Mouse (Mus musculus) limb, embryonic 15.5 days (tissue): Measurements from ENCODE around the gene Hsd17b13. TPM values are rescaled to one million over a fixed set of nuclear protein-coding genes. Genes with fewer than 3 reads are reported as not detected.
A peak's percentile ranks its signal among the peaks of the same experiment; 100 is the strongest.
"Not testable (repeated sequence)": the region's sequence is repeated elsewhere in the genome, so short reads cannot be mapped to it uniquely, and the experiment has no call there.

Source experiments
- ATAC-seq: fragments of 200-750 bp; cut with Nextera tagmentation; 2 replicates; pipeline ENCODE4 v1.8.0; 2017; ENCODE audit warnings: low read depth, moderate TSS enrichment; ENCODE audit not compliant: insufficient number of reproducible peaks, low FRiP score, low TSS enrichment
- H3K27ac ChIP-seq: fragments of 300-500 bp; sonication (generic); 2 replicates; pipeline ENCODE4 v1.5.1; 2015; ENCODE audit warnings: moderate library complexity, mild to moderate bottlenecking, inconsistent platforms
- H3K27me3 ChIP-seq: fragments of 300-500 bp; sonication (generic); 2 replicates; pipeline ENCODE4 v1.6.1; 2015; ENCODE audit warnings: inconsistent platforms
- H3K36me3 ChIP-seq: fragments of 300-500 bp; sonication (generic); 2 replicates; pipeline ENCODE4 v1.6.1; 2015; ENCODE audit warnings: inconsistent platforms
- H3K4me1 ChIP-seq: fragments of 300-500 bp; sonication (generic); 2 replicates; pipeline ENCODE4 v1.6.1; 2015; ENCODE audit warnings: inconsistent platforms
- H3K4me2 ChIP-seq: fragments of 300-500 bp; sonication (generic); 2 replicates; pipeline ENCODE4 v1.6.1; 2015; ENCODE audit warnings: mild to moderate bottlenecking, inconsistent platforms
- H3K4me3 ChIP-seq: fragments of 300-500 bp; sonication (generic); 2 replicates; pipeline ENCODE4 v1.5.1; 2015; ENCODE audit warnings: mild to moderate bottlenecking, inconsistent platforms
- H3K9ac ChIP-seq: fragments of 300-500 bp; sonication (generic); 2 replicates; pipeline ENCODE4 v1.6.1; 2015; ENCODE audit warnings: inconsistent platforms
- H3K9me3 ChIP-seq: fragments of 300-500 bp; sonication (generic); 2 replicates; pipeline ENCODE4 v1.6.1; 2016; ENCODE audit warnings: inconsistent platforms
- WGBS: fragments of 180-500 bp; shearing (Covaris S2); methylation state at CpG from one replicate; pipeline ENCODE4 v1.1.7; 2015; 5-methylcytosine and 5-hydroxymethylcytosine counted together
- polyA plus RNA-seq: library from polyadenylated mRNA; unstranded; fragments of >200 nt; fragmentation: Nextera tagmentation; extraction: Ambion mirVana; gene quantifications from 2 replicates; pipeline ENCODE4 v1.2.1, GENCODE M21; 2015

Gene Hsd17b13
- polyA plus RNA-seq, 1 experiment from 2014 or later, result 0.18 TPM

GRCm38 (mm10) chr5:103938547-103939349, 38.5 kb downstream of the Hsd17b13 start:
- Histone ChIP-seq H3K36me3 (no peaks in the 10 kb centered on the region), H3K4me1 (peaks cover 3% of the 10 kb centered on the region; the same call in 1 of the 2 replicates), H3K4me2 (no peak overlapping the region), H3K4me3 (no peak overlapping the region), H3K27me3 (no peaks in the 10 kb centered on the region), H3K9ac (no peak overlapping the region), H3K9me3 (no peaks in the 10 kb centered on the region), H3K27ac (no peak overlapping the region)
- WGBS, result 38% methylated on average over 11 of the region's 11 CpGs
- no peak for ATAC-seq

GRCm38 (mm10) chr5:103936906-103937589, 40.2 kb downstream of the Hsd17b13 start:
- H3K36me3 ChIP-seq, result no peaks in the 10 kb centered on the region
- no peak overlapping the region for H3K27ac ChIP-seq
- no peak overlapping the region for H3K9ac ChIP-seq
- no peaks in the 10 kb centered on the region for H3K9me3 ChIP-seq
- WGBS, result 46% methylated on average over 14 of the region's 14 CpGs
- ATAC-seq, result no peak
- no peak overlapping the region for H3K4me2 ChIP-seq
- no peak overlapping the region for H3K4me3 ChIP-seq
- H3K4me1 ChIP-seq, result peaks cover 3% of the 10 kb centered on the region; the same call in 1 of the 2 replicates
- no peaks in the 10 kb centered on the region for H3K27me3 ChIP-seq

DNA sequence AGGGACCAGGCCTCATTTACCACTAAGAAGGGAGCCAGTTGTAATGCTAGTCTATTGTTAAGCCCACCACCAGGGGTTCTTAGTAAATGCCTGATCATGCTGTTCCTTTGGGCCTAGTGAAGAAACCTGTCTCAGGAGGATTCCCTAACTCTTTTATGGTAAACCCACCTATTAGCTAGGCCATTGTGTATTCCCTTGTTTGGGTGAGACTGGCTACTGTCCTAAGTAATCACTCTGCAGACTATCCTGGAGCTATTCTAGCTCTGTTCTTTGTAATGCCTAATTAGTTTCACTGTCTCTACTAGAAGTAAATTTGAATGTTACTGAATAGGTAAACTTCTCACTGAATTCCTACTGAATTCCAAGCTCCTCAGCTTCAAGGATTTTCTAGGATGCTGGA, 45.3 kb downstream of the Hsd17b13 start:
- H3K9ac ChIP-seq, ATAC-seq, H3K27ac ChIP-seq, H3K9me3 ChIP-seq, H3K4me2 ChIP-seq, H3K4me3 ChIP-seq, H3K36me3 ChIP-seq, H3K27me3 ChIP-seq, H3K4me1 ChIP-seq: not testable (repeated sequence)

- Histone ChIP-seq H3K27me3 (no peaks in the 10 kb centered on the region), H3K4me1 (peaks cover 6% of the 10 kb centered on the region; the same call in 1 of the 2 replicates), H3K9me3 (no peaks in the 10 kb centered on the region), H3K4me2 (no peak overlapping the region), H3K4me3 (no peak overlapping the region), H3K27ac (no peak overlapping the region), H3K9ac (no peak overlapping the region), H3K36me3 (no peaks in the 10 kb centered on the region)
- no peak for ATAC-seq
- WGBS, result 60% methylated on average over 5 of the region's 5 CpGs
Observed at GRCm38 (mm10) chr5:103930511-103930910, 46.7 kb downstream of the Hsd17b13 start.

- Histone ChIP-seq H3K27ac (peak overlapping the region; percentile 64), H3K27me3 (no peaks in the 10 kb centered on the region), H3K36me3 (no peaks in the 10 kb centered on the region), H3K4me3 (no peak overlapping the region), H3K4me1 (peaks cover 6% of the 10 kb centered on the region; the same call in 1 of the 2 replicates), H3K9ac (no peak overlapping the region), H3K4me2 (peak overlapping the region; percentile 48), H3K9me3 (no peaks in the 10 kb centered on the region)
- no peak for ATAC-seq
- WGBS, result 65% methylated on average over 7 of the region's 7 CpGs
Observed at GRCm38 (mm10) chr5:103928196-103928550, 49.0 kb downstream of the Hsd17b13 start.

- H3K4me1 ChIP-seq, result peaks cover 6% of the 10 kb centered on the region; the same call in 1 of the 2 replicates
Observed at GRCm38 (mm10) chr5:103927429-103928195, 49.6 kb downstream of the Hsd17b13 start.

DNA sequence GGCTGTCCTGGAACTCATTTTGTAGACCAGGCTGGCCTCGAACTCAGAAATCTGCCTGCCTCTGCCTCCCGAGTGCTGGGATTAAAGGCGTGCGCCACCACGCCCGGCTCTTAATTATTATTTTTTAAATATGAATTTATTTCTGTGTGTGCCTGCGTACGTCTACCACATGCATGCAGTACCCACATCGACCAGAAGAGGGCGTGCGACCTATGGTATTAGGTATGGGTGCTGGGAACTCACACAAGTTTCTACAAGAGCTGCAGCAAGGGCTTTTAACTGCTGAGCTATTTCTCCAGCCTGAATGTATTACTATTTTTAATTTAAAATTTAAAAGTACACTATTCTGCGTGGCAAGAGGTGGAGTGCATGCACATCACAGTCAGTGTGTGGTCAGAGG, 50.8 kb downstream of the Hsd17b13 start:
- no peak overlapping the region for H3K9ac ChIP-seq
- WGBS, result 69% methylated on average over 12 of the region's 12 CpGs
- no peaks in the 10 kb centered on the region for H3K36me3 ChIP-seq
- no peak for ATAC-seq
- no peak overlapping the region for H3K4me3 ChIP-seq
- no peak overlapping the region for H3K27ac ChIP-seq
- no peak overlapping the region for H3K4me2 ChIP-seq
- no peaks in the 10 kb centered on the region for H3K9me3 ChIP-seq
- H3K4me1 ChIP-seq, result peaks cover 6% of the 10 kb centered on the region; the same call in 1 of the 2 replicates
- H3K27me3 ChIP-seq, result no peaks in the 10 kb centered on the region

More at GRCm38 (mm10) chr5:103927429-103928195, 49.6 kb downstream of the Hsd17b13 start:
- Histone ChIP-seq H3K36me3 (no peaks in the 10 kb centered on the region), H3K9me3 (no peaks in the 10 kb centered on the region), H3K27ac (peak overlapping the region; percentile 64), H3K27me3 (no peaks in the 10 kb centered on the region), H3K4me3 (peak overlapping the region; percentile 32), H3K4me2 (peak overlapping the region; percentile 48), H3K9ac (no peak overlapping the region)
- WGBS, result 22% methylated on average over 27 of the region's 27 CpGs
- peak; percentile 52; the same call in 1 of the 2 replicates for ATAC-seq

- Histone ChIP-seq H3K36me3 (no peaks in the 10 kb centered on the region), H3K4me1 (peaks cover 6% of the 10 kb centered on the region; the same call in 1 of the 2 replicates), H3K4me3 (no peak overlapping the region), H3K9ac (no peak overlapping the region), H3K27me3 (no peaks in the 10 kb centered on the region), H3K27ac (no peak overlapping the region), H3K4me2 (no peak overlapping the region), H3K9me3 (no peaks in the 10 kb centered on the region)
- WGBS, result 79% methylated on average over 2 of the region's 2 CpGs
- ATAC-seq, result no peak
Observed at GRCm38 (mm10) chr5:103923755-103924154, 53.5 kb downstream of the Hsd17b13 start.

DNA sequence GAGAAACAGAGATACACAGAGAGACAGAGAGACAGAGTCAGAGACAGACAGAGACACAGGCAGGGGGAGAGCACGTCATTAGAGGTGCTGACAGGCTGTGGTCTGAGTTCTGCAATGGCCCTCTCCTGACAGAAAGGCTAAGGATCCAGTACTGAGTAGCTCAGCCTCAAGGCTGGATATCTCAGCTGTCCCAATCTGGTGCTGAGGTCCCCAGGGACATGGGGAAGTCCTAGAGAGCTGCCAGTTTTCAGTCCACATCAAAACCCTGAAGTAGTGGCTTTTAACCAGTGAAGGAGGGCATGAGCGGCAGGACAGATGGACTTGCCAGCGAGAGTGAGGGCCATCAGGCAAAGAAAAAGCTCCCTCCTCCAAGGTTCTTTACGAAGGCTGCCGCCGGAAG, 54.1 kb downstream of the Hsd17b13 start:
- no peak for ATAC-seq
- no peak overlapping the region for H3K27ac ChIP-seq
- WGBS, result 78% methylated on average over 6 of the region's 6 CpGs

DNA sequence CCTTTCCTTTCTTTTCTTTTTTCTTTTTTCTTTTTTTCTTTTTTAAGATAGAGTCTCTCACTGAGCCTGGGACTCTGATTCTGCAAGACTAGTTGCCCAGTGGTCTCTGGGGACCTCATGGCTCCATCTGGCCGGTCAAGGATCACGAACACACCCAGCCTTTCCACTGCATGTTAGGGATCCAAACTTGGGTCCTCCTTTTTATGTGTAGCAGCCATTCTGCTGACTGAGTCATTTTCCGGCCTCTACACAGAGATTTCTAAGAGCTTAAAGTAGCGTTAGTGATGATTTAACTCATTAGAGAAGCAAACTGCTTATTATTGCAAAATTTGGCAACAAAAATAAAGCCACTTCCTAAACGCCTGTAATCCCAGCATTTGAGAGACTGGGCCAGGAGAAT, 54.8 kb downstream of the Hsd17b13 start:
- no peak for ATAC-seq
- no peak overlapping the region for H3K27ac ChIP-seq
- no peaks in the 10 kb centered on the region for H3K27me3 ChIP-seq
- no peaks in the 10 kb centered on the region for H3K36me3 ChIP-seq
- H3K4me3 ChIP-seq, result no peak overlapping the region
- no peaks in the 10 kb centered on the region for H3K9me3 ChIP-seq
- 67% methylated on average over 5 of the region's 5 CpGs for WGBS
- no peaks in the 10 kb centered on the region for H3K4me1 ChIP-seq
- no peak overlapping the region for H3K4me2 ChIP-seq
- H3K9ac ChIP-seq, result no peak overlapping the region

More for the DNA sequence above, 54.1 kb downstream of the Hsd17b13 start:
- Histone ChIP-seq H3K27me3 (no peaks in the 10 kb centered on the region), H3K4me2 (no peak overlapping the region), H3K4me1 (peaks cover 6% of the 10 kb centered on the region; the same call in 1 of the 2 replicates), H3K9me3 (no peaks in the 10 kb centered on the region), H3K36me3 (no peaks in the 10 kb centered on the region), H3K4me3 (no peak overlapping the region), H3K9ac (no peak overlapping the region)

DNA sequence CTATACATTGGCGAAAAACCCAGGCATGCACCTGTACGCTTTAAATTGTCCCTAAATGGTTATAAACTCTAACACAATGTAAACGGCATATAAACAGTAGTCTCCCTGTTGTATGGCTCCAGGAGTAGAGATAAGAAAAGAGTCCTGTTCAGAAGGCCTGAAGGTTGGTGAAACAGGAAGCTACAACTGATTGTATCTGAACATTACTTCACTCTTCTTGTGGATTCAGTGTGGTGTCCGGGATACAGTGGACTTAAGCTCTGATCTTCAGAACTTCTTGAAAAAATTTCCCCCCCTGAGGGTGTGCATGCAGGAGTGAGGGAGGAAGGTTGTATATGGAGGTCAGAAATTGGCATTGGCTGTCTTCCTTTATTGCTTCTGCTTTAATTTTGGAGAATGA, 57.7 kb downstream of the Hsd17b13 start:
- Histone ChIP-seq H3K4me2 (no peak overlapping the region), H3K27me3 (no peaks in the 10 kb centered on the region), H3K36me3 (no peaks in the 10 kb centered on the region), H3K4me3 (no peak overlapping the region), H3K9ac (no peak overlapping the region), H3K9me3 (no peaks in the 10 kb centered on the region), H3K4me1 (no peaks in the 10 kb centered on the region), H3K27ac (no peak overlapping the region)
- no peak for ATAC-seq
- WGBS, result 77% methylated on average over 4 of the region's 4 CpGs
